Mouse (Mus musculus): Measurements from ENCODE around the gene Ppp1r10.

DNA sequence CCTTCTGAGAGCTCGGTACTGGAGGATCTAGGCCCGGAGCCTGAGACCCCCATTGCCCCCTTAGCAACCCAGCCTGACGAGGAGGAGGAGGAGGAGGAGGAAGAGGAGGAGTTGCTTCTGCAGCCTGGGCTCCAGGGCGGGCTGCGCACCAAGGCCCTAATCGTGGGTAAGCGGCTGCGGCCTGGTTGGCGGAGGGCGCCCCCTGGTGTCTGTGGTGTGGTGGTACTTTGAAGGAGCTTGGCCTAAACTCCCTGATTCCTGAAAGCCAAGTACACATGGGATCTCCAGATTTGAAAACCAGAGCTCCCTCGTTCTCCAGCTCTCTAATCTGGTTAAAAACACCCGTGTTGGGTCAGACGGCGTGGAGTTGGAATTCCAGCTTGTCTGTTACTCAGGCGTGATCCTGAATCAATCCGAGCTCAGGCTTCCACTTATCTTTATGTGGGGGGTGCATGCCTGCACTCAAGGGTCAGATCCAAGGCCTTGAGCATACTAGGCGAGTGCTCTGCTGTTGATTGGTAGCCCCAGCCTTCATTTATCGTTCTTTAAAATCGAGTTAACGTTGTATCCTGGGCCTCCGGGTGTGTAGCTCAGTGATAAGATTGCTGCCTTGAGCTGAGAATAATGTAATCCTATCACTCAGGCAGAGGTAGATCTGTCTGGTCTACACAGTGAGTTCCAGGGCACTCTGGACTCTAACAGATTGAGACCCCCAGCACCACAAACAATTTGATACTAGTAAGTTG is 42.3 kb upstream of the Ppp1r10 start:
- TF ChIP-seq CTCF (IDR thresholded peaks at IDR 0.05; ENCODE audit: extremely low read depth, insufficient read depth, low read length) = peak; percentile 82
- no peak for TF ChIP-seq POLR2A (IDR thresholded peaks at IDR 0.05; ENCODE audit: extremely low read depth, insufficient read depth, low read length)
